Mouse (Mus musculus): Measurements from ENCODE around the gene Aldh16a1. TPM values are rescaled to one million over a fixed set of nuclear protein-coding genes. Genes with fewer than 3 reads are reported as not detected.
"Not testable (repeated sequence)": the region's sequence is repeated elsewhere in the genome, so short reads cannot be mapped to it uniquely, and the experiment has no call there.

Aldh16a1 gene
- total RNA-seq, 2 experiments from 2014 or later, result 13.3 to 16.7 TPM

GRCm38 (mm10) chr7:45126844-45127699, 27.3 kb downstream of the Aldh16a1 start:
- no peak for DNase-seq (ENCODE audit: extremely low spot score in 1 of 2, low spot score in 2 of 2)
- intact Hi-C loops (cut with DNase I), result loop anchor here (5.0 kb wide), 1 partner anchor 45 kb away; no protein-coding TSS in a partner anchor

- intact Hi-C loops (cut with DNase I), result loop anchor here (5.0 kb wide), 1 partner anchor 44 kb away; no protein-coding TSS in a partner anchor
- no peak for DNase-seq (ENCODE audit: extremely low spot score in 1 of 2, low spot score in 2 of 2)
Observed at GRCm38 (mm10) chr7:45126147-45126843, 28.1 kb downstream of the Aldh16a1 start.

- intact Hi-C loops (cut with DNase I), result loop anchor here (5.0 kb wide), 1 partner anchor 43 kb away; no protein-coding TSS in a partner anchor
- not testable (repeated sequence) for DNase-seq (ENCODE audit: extremely low spot score in 1 of 2, low spot score in 2 of 2)
Observed at GRCm38 (mm10) chr7:45125649-45126048, 28.7 kb downstream of the Aldh16a1 start.

- DNase-seq (ENCODE audit: extremely low spot score in 1 of 2, low spot score in 2 of 2), result no peak
- intact Hi-C loops (cut with DNase I), result loop anchor here (5.0 kb wide), 1 partner anchor 43 kb away; no protein-coding TSS in a partner anchor
Observed at GRCm38 (mm10) chr7:45125144-45125600, 29.2 kb downstream of the Aldh16a1 start.

GRCm38 (mm10) chr7:45124224-45125143, 29.9 kb downstream of the Aldh16a1 start, which contains the start of gene Rps11:
TSS of gene Rps11 (minus strand) at chr7:45124439.
- DNase-seq (ENCODE audit: extremely low spot score in 1 of 2, low spot score in 2 of 2), result peak; percentile 99
- intact Hi-C loops (cut with DNase I), result loop anchor here (5.0 kb wide), 1 partner anchor 42 kb away; no protein-coding TSS in a partner anchor

GRCm38 (mm10) chr7:45123186-45123570, 31.2 kb downstream of the Aldh16a1 start:
- intact Hi-C loops (cut with DNase I), result no loop called here
- peak in 1 of 2 experiments; percentile 72 for DNase-seq (ENCODE audit: extremely low spot score in 1 of 2, low spot score in 2 of 2)

GRCm38 (mm10) chr7:45122561-45123185, 31.7 kb downstream of the Aldh16a1 start:
- DNase-seq (ENCODE audit: extremely low spot score in 1 of 2, low spot score in 2 of 2), result no peak
- intact Hi-C loops (cut with DNase I), result no loop called here

GRCm38 (mm10) chr7:45121966-45122365, 32.4 kb downstream of the Aldh16a1 start:
- DNase-seq (ENCODE audit: extremely low spot score in 1 of 2, low spot score in 2 of 2), result no peak
- intact Hi-C loops (cut with DNase I), result no loop called here

GRCm38 (mm10) chr7:45121404-45121803, 33.0 kb downstream of the Aldh16a1 start:
- DNase-seq (ENCODE audit: extremely low spot score in 1 of 2, low spot score in 2 of 2), result peak in 1 of 2 experiments; percentile 89
- intact Hi-C loops (cut with DNase I), result no loop called here

- intact Hi-C loops (cut with DNase I), result no loop called here
- DNase-seq (ENCODE audit: extremely low spot score in 1 of 2, low spot score in 2 of 2), result no peak
Observed at GRCm38 (mm10) chr7:45119780-45120709, 34.3 kb downstream of the Aldh16a1 start.

GRCm38 (mm10) chr7:45118336-45118735, 36.0 kb downstream of the Aldh16a1 start:
- DNase-seq (ENCODE audit: extremely low spot score in 1 of 2, low spot score in 2 of 2), result no peak
- intact Hi-C loops (cut with DNase I), result no loop called here

GRCm38 (mm10) chr7:45117566-45117965, 36.8 kb downstream of the Aldh16a1 start:
- no peak for DNase-seq (ENCODE audit: extremely low spot score in 1 of 2, low spot score in 2 of 2)
- intact Hi-C loops (cut with DNase I), result no loop called here

GRCm38 (mm10) chr7:45113476-45113875, 40.9 kb downstream of the Aldh16a1 start:
- intact Hi-C loops (cut with DNase I), result no loop called here
- DNase-seq (ENCODE audit: extremely low spot score in 1 of 2, low spot score in 2 of 2), result no peak

GRCm38 (mm10) chr7:45112529-45112928, 41.9 kb downstream of the Aldh16a1 start:
- intact Hi-C loops (cut with DNase I), result no loop called here
- DNase-seq (ENCODE audit: extremely low spot score in 1 of 2, low spot score in 2 of 2), result no peak

- intact Hi-C loops (cut with DNase I), result no loop called here
- DNase-seq (ENCODE audit: extremely low spot score in 1 of 2, low spot score in 2 of 2), result no peak
Observed at GRCm38 (mm10) chr7:45111940-45112339, 42.4 kb downstream of the Aldh16a1 start.

- intact Hi-C loops (cut with DNase I); DNase-seq (ENCODE audit: extremely low spot score in 1 of 2, low spot score in 2 of 2): not testable (repeated sequence)
Observed at GRCm38 (mm10) chr7:45110089-45110488, 44.3 kb downstream of the Aldh16a1 start.

GRCm38 (mm10) chr7:45107052-45107645, 47.2 kb downstream of the Aldh16a1 start:
- DNase-seq (ENCODE audit: extremely low spot score in 1 of 2, low spot score in 2 of 2), result no peak
- intact Hi-C loops (cut with DNase I), result no loop called here

Data from left cerebral cortex, postnatal 10 days (tissue).